Mouse (Mus musculus): ENCODE results near the gene Ankrd9. TPM values are rescaled to one million over a fixed set of nuclear protein-coding genes. Genes with fewer than 3 reads are reported as not detected.

Gene Ankrd9
- total and polyA plus RNA-seq, 3 experiments: 13.8 to 26.0 TPM; not detected in 1

- no peak overlapping the region for H3K9ac ChIP-seq (ENCODE audit: control insufficient read depth, low read depth, low read length, poor library complexity, severe bottlenecking)
- H3K79me2 ChIP-seq (ENCODE audit: control insufficient read depth, insufficient read depth, low read length, poor library complexity): no peaks in the 10 kb centered on the region
- peaks cover 0 to 1% of the 10 kb centered on the region in 2 experiments; a peak in 1 of 4 replicates for H3K36me3 ChIP-seq (ENCODE audit: control insufficient read depth in 1 of 2, insufficient read depth in 2 of 2, low read length in 2 of 2)
- no peak for TF ChIP-seq MAFK (IDR thresholded peaks at IDR 0.05; ENCODE audit: borderline replicate concordance, low read depth, low read length)
- TF ChIP-seq CHD1 (IDR thresholded peaks at IDR 0.05; ENCODE audit: low read depth, low read length): no peak
- no peak for TF ChIP-seq EP300 (IDR thresholded peaks at IDR 0.05; ENCODE audit: low read depth in 1 of 2, low read length in 2 of 2)
- TF ChIP-seq GATA1 (IDR thresholded peaks at IDR 0.05; ENCODE audit: low read depth, low read length): no peak
- TF ChIP-seq TAL1 (IDR thresholded peaks at IDR 0.05; ENCODE audit: low read length): no peak
- no peak for TF ChIP-seq E2F4 (IDR thresholded peaks at IDR 0.05; ENCODE audit: borderline replicate concordance, low read depth, low read length)
- no peak for TF ChIP-seq ZKSCAN1 (IDR thresholded peaks at IDR 0.05; ENCODE audit: low read depth, low read length)
- no peak for TF ChIP-seq POLR2A (IDR thresholded peaks at IDR 0.05; ENCODE audit: control insufficient read depth in 1 of 2, insufficient read depth in 1 of 2, low read depth in 1 of 2, low read length in 2 of 2, poor library complexity in 1 of 2)
- no peak for TF ChIP-seq MAZ (IDR thresholded peaks at IDR 0.05; ENCODE audit: low read depth, low read length)
- TF ChIP-seq TCF12 (IDR thresholded peaks at IDR 0.05; ENCODE audit: low read depth, low read length): no peak
- no peak for TF ChIP-seq RAD21 (IDR thresholded peaks at IDR 0.05; ENCODE audit: low read depth, low read length)
- TF ChIP-seq GABPA (IDR thresholded peaks at IDR 0.05; ENCODE audit: low read depth, low read length): no peak
- no peak for TF ChIP-seq CHD2 (IDR thresholded peaks at IDR 0.05; ENCODE audit: low read length)
- no peak for TF ChIP-seq SMC3 (IDR thresholded peaks at IDR 0.05; ENCODE audit: low read depth, low read length)
- no peak for TF ChIP-seq KAT2A (conservative IDR thresholded peaks at IDR 0.05; ENCODE audit: low read depth, low read length)
- no peak for TF ChIP-seq BHLHE40 (IDR thresholded peaks at IDR 0.05; ENCODE audit: borderline replicate concordance, low read depth, low read length)
- TF ChIP-seq MAX (IDR thresholded peaks at IDR 0.05; ENCODE audit: low read length): no peak
- no peak for TF ChIP-seq UBTF (IDR thresholded peaks at IDR 0.05; ENCODE audit: borderline replicate concordance, insufficient read depth, low read depth, low read length)
- H3K9me3 ChIP-seq (replicated peaks; ENCODE audit: insufficient read depth, low read length): no peaks in the 10 kb centered on the region
- no peak overlapping the region for H3K27ac ChIP-seq (ENCODE audit: control insufficient read depth, low read depth, low read length)
- no peak for DNase-seq (ENCODE audit: low read depth, low spot score)
- H3K4me3 ChIP-seq (ENCODE audit: control insufficient read depth in 1 of 2, insufficient read depth in 1 of 2, low read depth in 2 of 2, low read length in 2 of 2): no peak overlapping the region
- H3K4me1 ChIP-seq (ENCODE audit: control insufficient read depth in 1 of 2, insufficient read depth in 2 of 2, low read length in 2 of 2): no peaks in the 10 kb centered on the region
- no peaks in the 10 kb centered on the region for H3K27me3 ChIP-seq (ENCODE audit: control insufficient read depth in 1 of 2, insufficient read depth in 2 of 2, low read length in 2 of 2)
Measured at GRCm38 (mm10) chr12:110937496-110937895, 41.3 kb downstream of the Ankrd9 start.

DNA sequence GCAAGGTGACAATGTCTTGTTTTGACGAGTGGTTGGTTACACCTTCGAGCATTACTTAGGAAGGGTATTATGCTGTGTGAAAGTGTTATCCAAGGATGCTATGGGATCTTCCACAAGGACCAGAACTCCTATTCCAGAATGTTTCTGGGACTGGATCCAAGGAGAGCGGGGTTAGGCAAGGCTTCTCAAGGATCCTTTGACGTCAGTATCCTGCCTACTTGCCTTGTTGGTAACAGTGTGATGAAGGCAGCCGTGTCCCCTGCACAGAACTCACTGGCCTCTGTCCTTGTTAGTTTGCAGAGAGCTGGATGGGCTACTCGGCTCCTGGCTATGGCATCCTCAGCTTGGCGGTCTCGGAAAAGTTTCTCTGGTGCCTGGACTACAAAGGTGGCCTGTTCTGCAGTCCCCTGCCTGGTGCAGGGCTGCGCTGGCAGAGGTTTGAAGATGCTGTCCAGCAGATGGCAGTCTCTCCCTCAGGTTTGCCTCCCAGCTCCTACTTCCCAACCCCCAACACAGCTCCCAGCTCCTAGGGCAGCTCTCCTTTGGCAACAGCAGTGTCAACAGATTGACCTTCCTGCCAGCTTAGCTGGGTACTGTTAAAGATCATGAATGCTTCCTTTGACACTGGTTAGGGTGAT lies 42.7 kb downstream of the Ankrd9 start:
- Histone ChIP-seq H3K27ac (ENCODE audit: control insufficient read depth, low read depth, low read length) (no peak overlapping the region), H3K4me1 (ENCODE audit: control insufficient read depth in 1 of 2, insufficient read depth in 2 of 2, low read length in 2 of 2) (no peaks in the 10 kb centered on the region), H3K36me3 (ENCODE audit: control insufficient read depth in 1 of 2, insufficient read depth in 2 of 2, low read length in 2 of 2) (no peaks in the 10 kb centered on the region; a peak in 1 of 4 replicates), H3K79me2 (ENCODE audit: control insufficient read depth, insufficient read depth, low read length, poor library complexity) (no peaks in the 10 kb centered on the region), H3K27me3 (ENCODE audit: control insufficient read depth in 1 of 2, insufficient read depth in 2 of 2, low read length in 2 of 2) (no peaks in the 10 kb centered on the region), H3K9me3 (replicated peaks; ENCODE audit: insufficient read depth, low read length) (no peaks in the 10 kb centered on the region), H3K9ac (ENCODE audit: control insufficient read depth, low read depth, low read length, poor library complexity, severe bottlenecking) (no peak overlapping the region), H3K4me3 (ENCODE audit: control insufficient read depth in 1 of 2, insufficient read depth in 1 of 2, low read depth in 2 of 2, low read length in 2 of 2) (no peak overlapping the region)
- DNase-seq (ENCODE audit: low read depth, low spot score): peak; percentile 76
- TF ChIP-seq MAZ (IDR thresholded peaks at IDR 0.05; ENCODE audit: low read depth, low read length): 0 out of 2 replicates have a peak, but pooled peaks have one; percentile 34
- TF ChIP-seq SMC3 (IDR thresholded peaks at IDR 0.05; ENCODE audit: low read depth, low read length): peak; percentile 98
- TF ChIP-seq USF1 (IDR thresholded peaks at IDR 0.05; ENCODE audit: low read depth, low read length): no peak
- TF ChIP-seq BHLHE40 (IDR thresholded peaks at IDR 0.05; ENCODE audit: borderline replicate concordance, low read depth, low read length): 0 out of 2 replicates have a peak, but pooled peaks have one; percentile 46
- TF ChIP-seq ZC3H11A (IDR thresholded peaks at IDR 0.05; ENCODE audit: low read depth, low read length): peak; percentile 96
- peak; percentile 92 for TF ChIP-seq RAD21 (IDR thresholded peaks at IDR 0.05; ENCODE audit: low read depth, low read length)
- 0 out of 2 replicates have a peak, but pooled peaks have one; percentile 53 for TF ChIP-seq SIN3A (IDR thresholded peaks at IDR 0.05; ENCODE audit: low read length)
- peak; percentile 62 for TF ChIP-seq CHD2 (IDR thresholded peaks at IDR 0.05; ENCODE audit: low read length)
- TF ChIP-seq UBTF (IDR thresholded peaks at IDR 0.05; ENCODE audit: borderline replicate concordance, insufficient read depth, low read depth, low read length): no peak
- TF ChIP-seq CTCF (IDR thresholded peaks at IDR 0.05 in 2 of 3, conservative IDR thresholded peaks at IDR 0.05 in 1 of 3; ENCODE audit: control insufficient read depth in 1 of 3, insufficient read depth in 1 of 3, low read depth in 2 of 3, low read length in 3 of 3, poor library complexity in 1 of 3, severe bottlenecking in 1 of 3): peak; percentile 74 to 95 (median 91)
- TF ChIP-seq TBP (IDR thresholded peaks at IDR 0.05; ENCODE audit: low read depth, low read length): no peak
